ENCODE assay signal across 22 mouse cellular contexts in genomic region chr19:53159351-53159750, GRCm38 (mm10). TPM values are rescaled to one million over a fixed set of nuclear protein-coding genes. Genes with fewer than 3 reads are reported as not detected.
DNase-seq lines count a peak whose midpoint lies in the region; ATAC-seq and TF ChIP-seq lines count a peak whose summit lies in the region.
"Had no signal": no experiment of that assay in that cellular context is flagged by ENCODE, and none has a peak within 500 bp of the region (broad histone marks: within the 10 kb centered on the region; RNA-seq: fewer than 3 reads in every experiment).

No protein-coding gene starts in this region.

- H3K4me1 ChIP-seq in cerebellum, adult 2 months (ENCODE audit: control insufficient read depth, insufficient read depth, low read length): peaks cover 4% of the 10 kb centered on the region; the same call in 1 of the 2 replicates
- peaks cover 42% of the 10 kb centered on the region for H3K4me1 ChIP-seq in heart, embryonic 12.5 days (replicated peaks)
- peaks cover 39% of the 10 kb centered on the region for H3K4me1 ChIP-seq in heart, embryonic 15.5 days (replicated peaks)
- H3K4me1 ChIP-seq: forebrain, embryonic 15.5 days; hindbrain, embryonic 13.5 days; intestine, embryonic 15.5 days; kidney, embryonic 15.5 days had no signal

- TF ChIP-seq CTCF in cerebellum, adult 2 months (IDR thresholded peaks at IDR 0.05; ENCODE audit: borderline replicate concordance, insufficient read depth, low read depth, low read length): no peak

- no peaks in the 10 kb centered on the region for H3K27me3 ChIP-seq in cerebellum, adult 2 months (ENCODE audit: control insufficient read depth, insufficient read depth, low read length)
- H3K27me3 ChIP-seq in heart, embryonic 12.5 days (replicated peaks): no peaks in the 10 kb centered on the region
- no peaks in the 10 kb centered on the region for H3K27me3 ChIP-seq in heart, embryonic 15.5 days
- H3K27me3 ChIP-seq: forebrain, embryonic 15.5 days; hindbrain, embryonic 13.5 days; intestine, embryonic 15.5 days; kidney, embryonic 15.5 days had no signal

- ATAC-seq in heart, embryonic 12.5 days (ENCODE audit: insufficient number of reproducible peaks, low FRiP score): no peak
- ATAC-seq in heart, embryonic 15.5 days (replicated peaks; ENCODE audit: insufficient number of reproducible peaks, insufficient read depth, low FRiP score, low read depth): no peak
- ATAC-seq: activated CD4-positive, CD25-positive, alpha-beta regulatory T cell, adult 4 months; forebrain, embryonic 15.5 days; hindbrain, embryonic 16.5 days; intestine, embryonic 15.5 days had no signal

- no peak for TF ChIP-seq POLR2A in cerebellum, adult 2 months (IDR thresholded peaks at IDR 0.05; ENCODE audit: borderline replicate concordance, insufficient read depth, low read length)

- 33% methylated on average over 7 of the region's 7 CpGs for WGBS in cerebellum, adult 2 months
- WGBS in heart, embryonic 12.5 days: 31% methylated on average over 7 of the region's 7 CpGs
- 37% methylated on average over 7 of the region's 7 CpGs for WGBS in heart, embryonic 15.5 days

- no peak overlapping the region for H3K9ac ChIP-seq in heart, embryonic 12.5 days
- H3K9ac ChIP-seq in heart, embryonic 15.5 days: no peak overlapping the region
- H3K9ac ChIP-seq: forebrain, embryonic 15.5 days; hindbrain, embryonic 13.5 days; intestine, embryonic 15.5 days; kidney, embryonic 15.5 days had no signal

- H3K27ac ChIP-seq in cerebellum, adult 2 months (ENCODE audit: insufficient read depth, low read length): 0 out of 2 replicates have a peak overlapping the region, but pooled peaks have one; percentile 47
- H3K27ac ChIP-seq in heart, embryonic 12.5 days (ENCODE audit: poor library complexity, severe bottlenecking): peak overlapping the region; percentile 45
- H3K27ac ChIP-seq in heart, embryonic 15.5 days: peak overlapping the region; percentile 6; the same call in 1 of the 2 replicates
- H3K27ac ChIP-seq: forebrain, embryonic 15.5 days; hindbrain, embryonic 10.5 days; hindbrain, embryonic 13.5 days; intestine, embryonic 15.5 days; kidney, embryonic 15.5 days had no signal

- H3K4me3 ChIP-seq in cerebellum, adult 2 months (replicated peaks; ENCODE audit: insufficient read depth, low read depth, low read length): no peak overlapping the region
- H3K4me3 ChIP-seq in heart, embryonic 12.5 days: no peak overlapping the region
- H3K4me3 ChIP-seq in heart, embryonic 15.5 days: no peak overlapping the region
- H3K4me3 ChIP-seq: forebrain, embryonic 15.5 days; hindbrain, embryonic 10.5 days; hindbrain, embryonic 13.5 days; intestine, embryonic 15.5 days; kidney, embryonic 15.5 days had no signal

- H3K9me3 ChIP-seq in heart, embryonic 12.5 days (replicated peaks): no peaks in the 10 kb centered on the region
- no peaks in the 10 kb centered on the region for H3K9me3 ChIP-seq in heart, embryonic 15.5 days (replicated peaks)
- H3K9me3 ChIP-seq: forebrain, embryonic 15.5 days; hindbrain, embryonic 10.5 days; hindbrain, embryonic 13.5 days; intestine, embryonic 15.5 days; kidney, embryonic 15.5 days had no signal

- peaks cover 8% of the 10 kb centered on the region for H3K36me3 ChIP-seq in heart, embryonic 12.5 days
- H3K36me3 ChIP-seq in heart, embryonic 15.5 days: no peaks in the 10 kb centered on the region
- H3K36me3 ChIP-seq: forebrain, embryonic 15.5 days; hindbrain, embryonic 10.5 days; hindbrain, embryonic 13.5 days; intestine, embryonic 15.5 days; kidney, embryonic 15.5 days had no signal

- peak; percentile 43 to 49 for DNase-seq in cerebellum, adult 2 months
- DNase-seq in cerebellum, adult 11 months: no peak
- DNase-seq in heart, adult 11 months: peak; percentile 57
- DNase-seq in heart, adult 9 months (ENCODE audit: low spot score in 2 of 2): no peak
- DNase-seq in heart, adult 18-20 months: no peak
- DNase-seq in heart, postnatal 4 days: no peak
- DNase-seq: adrenal gland, adult 8-10 months; adrenal gland, postnatal 25 days; cerebellum, adult 9-11 months; gastrocnemius, postnatal 25 days; kidney, adult 11 months; kidney, adult 8-10 months; kidney, postnatal 10 days had no signal

- H3K4me2 ChIP-seq in heart, embryonic 12.5 days: peak overlapping the region; percentile 25; the same call in 1 of the 2 replicates
- no peak overlapping the region for H3K4me2 ChIP-seq in heart, embryonic 15.5 days
- H3K4me2 ChIP-seq: forebrain, embryonic 15.5 days; hindbrain, embryonic 13.5 days; intestine, embryonic 15.5 days; kidney, embryonic 15.5 days had no signal

RNA-seq across cellular contexts. Expression of gene Add3, which starts 19.1 kb away (rescaled TPM):
- polyA plus RNA-seq in cerebellum, adult 2 months (2012; rRNA removed): 80.2 and 89.4 TPM in 2 replicates
- polyA plus RNA-seq in heart, embryonic 12.5 days (2016; fragmentation: Nextera tagmentation; extraction: Ambion mirVana): 154 and 157 TPM in 2 replicates
- 10 to 100 TPM; 44.3 to 52.5 TPM for total RNA-seq in heart, adult 18-20 months (2021)
- 112 and 118 TPM in 2 replicates for polyA plus RNA-seq in heart, embryonic 15.5 days (2015; fragmentation: Nextera tagmentation; extraction: Ambion mirVana)
- total RNA-seq in heart, postnatal 4 days (2021): 100 to 1,000 TPM in 1 of 2 experiments, 10 to 100 TPM in 1; 99.0 to 102 TPM

Comparison
In these comparisons a context has a peak if more than half of its experiments do, and no peak if none do; other contexts are left out.
1. DNase-seq: peak in cerebellum, adult 2 months (2 of 2) and heart, adult 11 months (single experiment); none in cerebellum, adult 11 months (single experiment), heart, adult 9 months (0 of 2), heart, adult 18-20 months (0 of 2) and heart, postnatal 4 days (single experiment).
2. Peak in every context shown above with its lines, with median percentiles within 50 percentile points of each other: H3K27ac ChIP-seq.